Mouse (Mus musculus) bone marrow, adult 2 months (tissue): ENCODE data around the gene Thap4. TPM values are rescaled to one million over a fixed set of nuclear protein-coding genes. Genes with fewer than 3 reads are reported as not detected.
A peak's percentile ranks its signal among the peaks of the same experiment; 100 is the strongest.

Source experiments
- H3K27ac ChIP-seq: fragments of 200-500 bp; 2 replicates; pipeline ENCODE4 v1.5.1; 2012; ENCODE audit warnings: low read depth, mild to moderate bottlenecking, control low read depth, inconsistent platforms, low read length; ENCODE audit not compliant: control insufficient read depth, poor library complexity, insufficient read depth
- H3K4me1 ChIP-seq: fragments of 200-500 bp; 2 replicates; pipeline ENCODE4 v1.6.1; 2011; ENCODE audit warnings: low read length; ENCODE audit not compliant: control insufficient read depth, insufficient read depth
- H3K4me3 ChIP-seq: fragments of 200-500 bp; replicated peaks from 2 replicates; pipeline ENCODE3; 2011; ENCODE audit warnings: mild to moderate bottlenecking, low read depth, low read length, control low read depth; ENCODE audit not compliant: control insufficient read depth
- CTCF ChIP-seq: fragments of 200-500 bp; IDR thresholded peaks from 2 replicates; pipeline ENCODE4 v1.5.1; 2011; ENCODE audit warnings: low read length, control low read depth; ENCODE audit not compliant: control insufficient read depth, insufficient read depth
- POLR2A ChIP-seq: fragments of 200-500 bp; IDR thresholded peaks from 2 replicates; pipeline ENCODE4 v1.6.1; 2011; ENCODE audit warnings: low read depth, mild to moderate bottlenecking, control low read depth, low read length, borderline replicate concordance; ENCODE audit not compliant: control insufficient read depth
- whole genome bisulfite sequencing: fragments of 180-500 bp; shearing (Covaris S2); methylation state at CpG from one replicate; pipeline ENCODE4 v1.1.7; 2018; 5-methylcytosine and 5-hydroxymethylcytosine counted together
- polyA plus RNA-seq: library from polyadenylated mRNA; stranded (reverse); fragments of >200 nt; gene quantifications from 2 replicates; pipeline ENCODE4 v1.2.4, GENCODE M21; 2011; ENCODE audit warnings: low replicate concordance; ENCODE audit not compliant: missing spikeins, insufficient read depth, insufficient read length

Gene Thap4
- polyA plus RNA-seq = 4.2 and 13.0 TPM in 2 replicates

DNA sequence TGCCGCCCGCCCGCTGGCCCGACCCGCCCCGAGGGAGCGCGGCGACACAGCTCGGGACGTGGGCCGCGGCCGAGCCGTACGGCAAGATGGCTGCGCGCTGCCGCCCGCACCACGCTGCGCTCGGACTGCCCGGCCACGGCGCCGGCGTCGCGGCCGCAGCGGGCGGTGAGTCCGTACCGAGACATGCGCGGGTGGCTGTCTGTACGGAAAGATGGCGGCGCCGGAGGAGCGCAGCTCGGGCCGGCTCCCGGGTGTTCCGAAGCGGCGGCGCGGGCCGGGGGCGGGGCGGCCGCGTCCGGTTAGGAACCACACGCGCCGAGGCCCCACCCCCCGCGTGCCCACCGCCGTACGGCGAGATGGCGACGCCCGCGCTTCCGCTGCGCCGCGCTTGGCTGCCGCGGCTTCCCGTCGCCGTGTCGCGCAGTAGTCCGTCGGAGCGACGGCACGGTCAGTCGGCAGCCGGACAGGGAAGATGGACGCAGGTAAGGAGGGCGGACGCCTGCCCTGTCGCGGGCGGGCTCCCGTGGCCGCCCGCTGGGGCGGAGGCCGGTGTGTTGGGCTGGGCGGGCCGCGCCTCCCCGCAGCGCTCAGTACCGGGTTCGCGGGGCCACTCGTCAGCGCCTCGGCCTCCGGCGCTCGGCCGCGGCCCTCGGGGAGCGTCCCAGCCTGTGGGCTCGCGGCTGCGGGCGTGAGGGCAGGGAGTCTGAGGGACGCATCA lies at the start of gene Thap4:
Thap4 (minus strand) TSS at position 292 of the 718 bp plus-strand sequence.
- Histone ChIP-seq H3K4me3 (peak within 1 kb of the TSS; percentile 97), H3K27ac (peak within 1 kb of the TSS; percentile 97), H3K4me1 (peaks cover 2% of the 10 kb centered on the region; the same call in 1 of the 2 replicates)
- TF ChIP-seq CTCF = no peak
- TF ChIP-seq POLR2A = peak; percentile 87; the same call in 1 of the 2 replicates
- WGBS = under 1% methylated on average over 117 of the region's 121 CpGs

DNA sequence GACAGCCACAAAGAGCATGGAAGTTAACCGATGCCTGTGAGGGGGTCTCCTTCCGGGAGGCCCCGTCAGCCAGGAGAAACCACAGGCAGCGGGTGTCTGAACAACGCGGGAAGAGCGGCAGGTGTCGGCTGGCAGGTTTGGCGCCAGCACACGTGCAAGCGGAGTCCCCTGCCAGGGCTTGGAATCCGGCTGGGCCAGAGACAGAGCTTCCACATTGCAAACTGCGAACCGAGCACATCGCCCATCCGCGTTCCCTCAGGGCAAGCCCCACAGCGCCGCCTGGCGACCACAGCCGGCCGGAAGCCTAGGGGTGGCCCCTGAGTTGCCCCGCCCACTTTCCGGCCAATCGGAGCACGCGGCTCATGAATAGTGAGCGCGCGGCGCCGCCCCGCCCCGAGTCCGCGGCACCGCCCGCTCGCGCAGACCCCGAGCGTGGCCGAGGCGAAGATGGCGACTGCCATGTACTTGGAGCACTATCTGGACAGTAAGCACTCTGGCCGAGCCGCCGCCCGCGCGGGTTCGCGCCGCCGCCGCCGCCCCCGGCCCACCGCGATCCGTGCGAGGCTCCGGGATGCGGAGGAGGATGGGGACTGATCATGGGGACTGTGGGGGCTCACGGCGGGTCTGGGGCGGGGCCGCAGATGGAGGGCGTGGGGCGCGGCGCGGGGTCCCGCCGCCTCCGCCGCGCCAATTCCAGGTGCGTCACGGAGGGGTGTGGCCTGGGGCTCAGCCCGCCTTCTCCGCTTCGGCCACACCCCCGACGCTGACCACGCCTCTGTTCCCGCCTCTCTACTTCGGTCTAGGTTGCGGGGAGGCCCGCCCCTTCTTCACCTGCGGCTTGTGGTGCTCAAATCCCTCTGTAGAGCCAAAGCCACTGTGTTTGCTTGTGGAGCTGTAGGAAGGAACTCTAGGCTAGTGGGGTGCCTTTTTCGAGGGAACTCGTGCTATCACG lies 49.2 kb upstream of the Thap4 start, which contains the start of gene Ing5:
Ing5 (plus strand) TSS at position 410 of the 952 bp plus-strand sequence.
- H3K4me1 ChIP-seq = peaks cover 7% of the 10 kb centered on the region
- under 1% methylated on average over 94 of the region's 94 CpGs for WGBS
- H3K4me3 ChIP-seq = peak within 1 kb of the TSS; percentile 97
- TF ChIP-seq CTCF = peak; percentile 94
- peak; percentile 91 for TF ChIP-seq POLR2A
- peak within 1 kb of the TSS; percentile 99 for H3K27ac ChIP-seq

DNA sequence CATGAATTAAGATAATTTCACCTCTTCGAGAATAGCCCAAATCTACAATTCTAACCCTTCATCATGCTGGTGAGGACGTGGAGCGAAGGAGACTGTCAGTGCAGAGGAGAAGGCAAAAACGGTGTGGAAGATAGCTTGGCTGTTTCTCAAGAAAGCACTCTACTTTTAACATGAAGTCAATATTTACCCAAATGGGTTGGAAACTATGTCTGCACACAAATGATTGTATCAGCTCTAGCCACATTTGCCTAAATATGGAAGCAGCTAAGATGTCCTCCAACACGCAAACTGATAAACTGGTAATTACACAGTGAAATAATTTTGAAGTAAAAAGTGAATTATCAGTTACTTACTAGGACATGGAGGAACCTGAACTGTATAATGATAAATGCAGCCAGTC lies 48.1 kb upstream of the Thap4 start:
- H3K27ac ChIP-seq = no peak overlapping the region; the same call in 1 of the 2 replicates

DNA sequence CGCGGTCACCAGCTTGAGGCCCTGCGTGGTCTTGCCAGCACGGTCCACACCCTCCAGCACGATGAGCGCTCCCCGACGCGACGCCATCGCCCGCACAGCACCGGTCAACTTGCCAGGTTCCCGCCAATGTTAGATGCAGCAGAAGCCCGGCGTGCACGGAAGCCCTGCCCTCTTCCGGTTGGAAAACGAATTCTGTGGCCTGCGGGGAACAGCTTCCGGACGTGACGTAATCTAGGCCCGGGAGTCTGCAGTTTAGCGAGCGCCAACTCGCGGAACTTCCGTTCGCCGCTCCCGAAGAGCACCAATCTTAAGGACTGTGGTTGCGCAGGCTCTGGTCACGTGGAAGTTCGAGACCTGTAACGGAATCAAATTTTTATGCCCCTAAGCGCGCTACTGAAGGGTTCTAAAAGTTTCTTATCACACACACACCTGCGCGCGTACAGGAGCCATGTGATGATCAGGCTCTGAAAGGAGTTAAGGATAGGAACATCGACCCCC lies 47.1 kb upstream of the Thap4 start, which contains the start of gene Dtymk:
Dtymk (minus strand) TSS at position 194 of the 498 bp plus-strand sequence.
- under 1% methylated on average over 42 of the region's 42 CpGs for WGBS
- Histone ChIP-seq H3K27ac (peak within 1 kb of the TSS; percentile 61), H3K4me3 (peak within 1 kb of the TSS; percentile 96), H3K4me1 (peaks cover 7% of the 10 kb centered on the region)
- TF ChIP-seq POLR2A (peak; percentile 87), CTCF (no peak; the same call in 1 of the 2 replicates)

More for the DNA sequence above, 48.1 kb upstream of the Thap4 start:
- Histone ChIP-seq H3K4me1 (peaks cover 7% of the 10 kb centered on the region), H3K4me3 (no peak overlapping the region)
- TF ChIP-seq CTCF (no peak), POLR2A (no peak)
- 52% methylated on average over 5 of the region's 5 CpGs for WGBS

DNA sequence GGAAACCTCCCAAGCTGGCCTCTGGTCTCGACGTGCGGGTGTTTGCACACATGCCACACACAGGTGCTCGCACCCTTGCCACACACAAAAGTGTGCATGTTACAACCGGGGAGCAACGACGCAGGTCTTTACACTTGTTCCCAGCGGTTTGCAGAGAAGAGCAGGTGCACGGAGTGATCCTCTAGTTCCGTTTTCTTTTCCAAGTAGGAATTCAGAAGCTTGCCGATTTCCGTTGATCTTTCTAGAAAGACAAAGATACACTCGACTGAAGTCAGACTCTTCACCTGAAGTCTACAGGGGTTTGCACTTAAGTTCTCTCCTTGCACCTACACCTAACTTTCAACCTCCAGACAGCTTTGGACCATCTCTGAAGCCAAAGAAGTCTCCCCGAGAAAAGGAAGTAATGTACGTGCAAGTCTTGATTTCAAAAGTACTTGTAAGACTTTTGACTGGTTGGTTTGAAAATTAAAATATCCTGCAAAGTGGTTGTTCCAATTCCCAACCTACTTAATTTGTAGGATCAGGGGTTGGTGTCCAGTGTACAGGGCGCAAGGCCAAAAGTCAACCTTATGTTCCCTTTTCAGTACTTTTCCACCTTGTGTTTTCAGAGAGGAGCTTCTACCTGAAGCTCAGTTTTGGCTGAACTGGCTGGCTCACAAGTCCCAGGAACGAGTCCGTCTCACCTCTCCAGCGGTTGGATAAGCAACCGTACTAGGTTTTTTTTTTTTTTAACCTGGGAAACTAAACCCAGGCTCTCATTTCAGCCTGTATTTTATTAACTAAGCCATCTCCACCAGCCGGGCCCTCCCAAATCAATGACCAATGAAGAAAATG lies 46.2 kb upstream of the Thap4 start:
- Histone ChIP-seq H3K4me3 (peak overlapping the region; percentile 96), H3K4me1 (peaks cover 7% of the 10 kb centered on the region), H3K27ac (0 out of 2 replicates have a peak overlapping the region, but pooled peaks have one; percentile 34)
- TF ChIP-seq POLR2A (no peak), CTCF (no peak)
- 54% methylated on average over 21 of the region's 21 CpGs for WGBS

DNA sequence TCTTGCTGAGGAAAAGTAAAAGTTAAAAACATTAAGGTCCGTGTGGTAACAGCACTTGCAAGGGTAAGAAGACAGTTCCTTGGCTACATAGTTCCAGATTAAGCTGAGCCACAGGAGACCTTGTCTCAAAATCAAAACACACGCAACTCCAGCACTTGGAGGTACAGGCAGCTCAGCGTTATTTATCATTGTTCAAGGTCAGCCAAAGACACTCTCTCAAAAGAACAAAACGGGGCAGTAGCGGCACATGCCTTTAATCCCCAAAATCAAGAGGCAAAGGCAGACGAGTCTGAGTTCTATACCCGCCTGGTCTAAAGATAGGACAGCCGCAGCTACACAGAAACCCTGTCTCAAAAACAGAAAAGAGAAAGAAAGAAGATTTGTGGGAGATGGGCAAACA lies 41.2 kb upstream of the Thap4 start:
- H3K27ac ChIP-seq = no peak overlapping the region
- 82% methylated on average over 8 of the region's 8 CpGs for WGBS
- no peak overlapping the region for H3K4me3 ChIP-seq
- peaks cover 1% of the 10 kb centered on the region; the same call in 1 of the 2 replicates for H3K4me1 ChIP-seq
- no peak for TF ChIP-seq POLR2A
- TF ChIP-seq CTCF = no peak

DNA sequence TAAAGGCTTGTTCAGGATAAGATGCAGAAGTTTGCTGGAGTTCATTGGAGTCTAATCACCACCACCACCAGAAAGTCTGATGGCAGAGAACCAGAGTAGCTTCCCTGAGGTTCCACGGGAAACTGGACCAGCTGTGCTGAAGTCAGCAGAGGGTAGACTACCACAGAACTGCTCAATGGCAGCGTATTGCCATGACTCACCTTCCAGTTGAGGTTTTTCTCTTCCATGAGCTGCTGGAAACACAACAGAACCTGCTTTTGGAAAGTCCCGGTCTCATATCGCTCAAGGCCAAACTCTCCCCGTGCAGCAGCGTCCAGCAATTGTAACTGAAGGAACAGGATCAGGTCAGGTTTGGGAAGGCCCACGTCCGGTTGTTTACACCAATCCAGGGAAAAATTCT lies 39.9 kb upstream of the Thap4 start:
- no peak overlapping the region for H3K27ac ChIP-seq
- H3K4me1 ChIP-seq = peaks cover 1% of the 10 kb centered on the region; the same call in 1 of the 2 replicates
- WGBS = 88% methylated on average over 8 of the region's 8 CpGs
- H3K4me3 ChIP-seq = no peak overlapping the region
- no peak for TF ChIP-seq POLR2A
- no peak for TF ChIP-seq CTCF

DNA sequence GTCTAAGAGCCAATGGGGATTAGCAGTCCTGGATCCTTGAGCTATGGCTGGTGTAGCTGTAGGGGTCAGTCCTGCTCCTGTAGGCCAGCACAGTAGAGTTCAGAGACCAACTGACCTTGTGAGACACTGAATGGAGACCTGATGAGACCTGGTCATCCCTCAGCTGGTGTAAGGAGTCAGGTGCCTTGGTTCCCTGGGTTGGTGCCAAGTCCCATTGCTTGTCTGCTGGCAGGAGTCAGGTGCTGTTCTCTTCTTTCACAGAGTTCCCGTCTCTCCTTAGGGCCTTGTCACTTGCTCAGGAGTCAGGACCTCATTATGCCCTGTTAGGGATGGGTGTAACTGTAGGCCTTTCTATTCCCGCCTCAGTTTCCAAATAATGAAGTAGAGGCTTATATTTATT lies 32.2 kb upstream of the Thap4 start:
- no peaks in the 10 kb centered on the region for H3K4me1 ChIP-seq
- no peak overlapping the region for H3K4me3 ChIP-seq
- WGBS = 88% methylated on average over 2 of the region's 2 CpGs
- no peak overlapping the region for H3K27ac ChIP-seq
- TF ChIP-seq POLR2A = no peak
- no peak for TF ChIP-seq CTCF
